Mouse (Mus musculus) left cerebral cortex, adult 2 months (tissue): ENCODE measurements at regions not wholly inside any gene's neighbourhood (a gene's known extent, or its start where the extent isn't known, plus 50 kb on each side); places are given as distances from the start of the nearest gene placed in this dataset.
"Not testable (repeated sequence)": the region's sequence is repeated elsewhere in the genome, so short reads cannot be mapped to it uniquely, and the experiment has no call there.

Source experiments
- DNase-seq, 2 experiments: peaks; one replicate each; pipeline ENCODE4 v3.0.0; 2021 to 2022; ENCODE audit warnings: low spot score in 2 of 2, mixed read lengths in 1 of 2; ENCODE audit errors: extremely low spot score in 1 of 2
- H3K27ac ChIP-seq: fragments of 200-600 bp; 2 replicates; pipeline ENCODE4 v1.8.1; 2022
- H3K4me3 ChIP-seq: fragments of 200-600 bp; 2 replicates; pipeline ENCODE4 v1.8.1; 2022
- CTCF ChIP-seq: fragments of 200-600 bp; IDR thresholded peaks from 2 replicates; pipeline ENCODE4 v1.8.1; 2022; ENCODE audit warnings: antibody characterized with exemption, mild to moderate bottlenecking, moderate library complexity
- intact Hi-C: fragments of 180-260 bp; cut with DNase I; formaldehyde crosslinking; loops from one replicate; pipeline ENCODE4 v1.15.1; 2025

GRCm38 (mm10) chr16:50788702-50789101 is 197.7 kb upstream of the Ccdc54 start:
- no peak for DNase-seq
- H3K27ac ChIP-seq: no peak overlapping the region
- H3K4me3 ChIP-seq: no peak overlapping the region
- intact Hi-C loops: no loop called here
- TF ChIP-seq CTCF: no peak

- DNase-seq: no peak
- no peak overlapping the region for H3K27ac ChIP-seq
- no peak for TF ChIP-seq CTCF
- no peak overlapping the region for H3K4me3 ChIP-seq
- intact Hi-C loops: no loop called here
Measured at GRCm38 (mm10) chr16:50786199-50786598, 195.2 kb upstream of the Ccdc54 start.

- intact Hi-C loops: no loop called here
- DNase-seq: no peak
- Histone ChIP-seq H3K27ac (no peak overlapping the region), H3K4me3 (no peak overlapping the region)
- no peak for TF ChIP-seq CTCF
Measured at GRCm38 (mm10) chr16:50785384-50785783, 194.4 kb upstream of the Ccdc54 start.

- no peak overlapping the region for H3K4me3 ChIP-seq
- DNase-seq: no peak
- intact Hi-C loops: no loop called here
Measured at GRCm38 (mm10) chr16:50784651-50785228, 193.8 kb upstream of the Ccdc54 start.

DNA sequence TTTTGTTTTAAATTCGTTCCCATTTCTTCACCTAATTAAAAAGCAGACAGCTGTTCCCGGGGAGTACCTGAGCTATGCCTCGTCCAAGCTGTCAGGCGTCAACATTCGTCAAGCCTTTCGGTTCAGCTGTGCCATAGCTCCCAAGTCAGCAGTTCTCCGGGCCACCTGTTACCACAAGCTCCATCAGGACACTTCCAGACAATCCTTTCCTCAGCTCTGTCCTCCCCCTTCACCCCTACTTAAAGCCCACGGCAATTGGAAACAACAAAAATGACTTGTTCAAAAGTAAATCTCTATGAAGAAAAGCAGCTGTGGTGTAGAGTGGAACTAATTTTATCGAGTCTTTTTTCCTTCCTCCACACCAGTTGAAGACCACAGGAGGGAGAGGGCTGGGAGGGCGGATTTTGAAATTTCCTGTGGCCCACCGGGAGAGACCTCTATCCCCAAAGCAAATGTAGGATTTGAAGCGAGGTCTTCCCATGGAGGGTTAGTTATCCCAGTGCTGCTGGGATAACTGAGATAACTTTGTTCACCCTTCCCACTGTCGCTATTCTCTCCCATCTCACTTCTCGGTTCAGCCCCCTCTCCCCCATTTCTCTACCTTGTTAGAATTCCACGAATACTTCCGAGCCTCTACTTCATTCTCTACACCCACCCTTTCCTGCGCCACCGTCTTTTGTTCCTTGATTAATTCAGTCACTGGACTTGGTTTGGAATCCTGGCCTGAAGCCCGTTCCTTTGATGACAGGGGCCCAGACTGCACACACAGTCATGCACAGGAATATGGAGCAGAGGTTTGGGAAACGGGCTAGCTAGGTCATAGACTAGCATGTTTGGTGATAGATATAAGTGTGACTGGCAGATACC is 193.1 kb upstream of the Ccdc54 start:
- intact Hi-C loops: no loop called here
- no peak overlapping the region for H3K27ac ChIP-seq
- DNase-seq: no peak
- no peak overlapping the region for H3K4me3 ChIP-seq
- no peak for TF ChIP-seq CTCF

More at GRCm38 (mm10) chr16:50784651-50785228, 193.8 kb upstream of the Ccdc54 start:
- no peak for TF ChIP-seq CTCF
- H3K27ac ChIP-seq: no peak overlapping the region

DNA sequence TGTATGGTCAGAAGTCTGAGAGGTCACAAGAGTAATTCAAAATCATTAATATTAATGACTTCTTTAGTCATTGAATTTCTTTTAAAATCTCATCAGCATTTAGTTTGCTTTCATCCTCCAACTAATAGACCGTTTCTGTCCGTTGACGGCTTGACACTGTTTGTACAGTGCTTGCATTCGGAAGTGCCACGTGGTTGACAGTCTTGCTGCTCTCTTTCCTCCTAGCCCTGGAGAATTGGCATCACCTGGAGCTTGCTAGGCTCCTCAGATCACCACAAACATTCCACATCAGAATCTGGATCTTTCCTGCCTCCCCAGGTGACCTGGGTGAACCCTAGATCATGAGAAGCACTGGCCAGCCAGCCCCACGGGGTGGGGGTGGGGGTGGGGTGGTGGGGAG is 192.3 kb upstream of the Ccdc54 start:
- intact Hi-C loops: no loop called here
- DNase-seq: no peak
- Histone ChIP-seq H3K27ac (no peak overlapping the region), H3K4me3 (no peak overlapping the region)
- no peak for TF ChIP-seq CTCF

GRCm38 (mm10) chr16:50779030-50779784 is 188.3 kb upstream of the Ccdc54 start:
- intact Hi-C loops: no loop called here

GRCm38 (mm10) chr16:50774699-50775098 is 183.7 kb upstream of the Ccdc54 start:
- intact Hi-C loops, H3K4me3 ChIP-seq, DNase-seq, H3K27ac ChIP-seq: not testable (repeated sequence)

More at GRCm38 (mm10) chr16:50779030-50779784, 188.3 kb upstream of the Ccdc54 start:
- no peak for TF ChIP-seq CTCF
- DNase-seq: no peak
- H3K4me3 ChIP-seq: no peak overlapping the region
- no peak overlapping the region for H3K27ac ChIP-seq

GRCm38 (mm10) chr16:50766055-50766770 is 175.3 kb upstream of the Ccdc54 start:
- Histone ChIP-seq H3K4me3 (no peak overlapping the region), H3K27ac (no peak overlapping the region)
- TF ChIP-seq CTCF: no peak
- intact Hi-C loops: no loop called here
- DNase-seq: no peak

GRCm38 (mm10) chr16:50762096-50762495 is 171.1 kb upstream of the Ccdc54 start:
- no peak for TF ChIP-seq CTCF
- H3K27ac ChIP-seq: no peak overlapping the region
- intact Hi-C loops: no loop called here
- H3K4me3 ChIP-seq: no peak overlapping the region
- no peak for DNase-seq

DNA sequence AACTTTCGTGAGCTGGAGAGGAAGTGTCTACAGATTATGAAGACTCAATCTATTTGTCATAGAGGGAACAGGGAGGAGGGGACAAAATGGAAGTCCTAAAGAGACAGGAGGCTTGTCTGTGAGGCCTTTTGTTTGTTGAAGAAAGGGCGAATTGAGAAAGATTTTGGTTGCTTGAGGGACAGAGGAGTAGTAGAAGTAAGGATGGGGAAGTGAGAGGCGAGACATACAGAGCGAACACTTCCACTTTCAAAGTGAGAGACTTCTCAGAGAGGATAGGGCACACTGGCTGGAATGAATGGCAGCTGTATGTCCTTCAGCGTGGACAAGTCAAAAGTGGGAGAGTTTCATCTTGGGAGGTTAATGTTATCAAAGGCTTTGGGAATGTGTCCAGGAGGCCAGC is 169.0 kb upstream of the Ccdc54 start:
- no peak for DNase-seq
- TF ChIP-seq CTCF: no peak
- H3K27ac ChIP-seq: no peak overlapping the region
- intact Hi-C loops: no loop called here
- H3K4me3 ChIP-seq: no peak overlapping the region
